Mouse (Mus musculus): ENCODE measurements at regions not wholly inside any gene's neighbourhood (a gene's known extent, or its start where the extent isn't known, plus 50 kb on each side); places are given as distances from the start of the nearest gene placed in this dataset.

DNA sequence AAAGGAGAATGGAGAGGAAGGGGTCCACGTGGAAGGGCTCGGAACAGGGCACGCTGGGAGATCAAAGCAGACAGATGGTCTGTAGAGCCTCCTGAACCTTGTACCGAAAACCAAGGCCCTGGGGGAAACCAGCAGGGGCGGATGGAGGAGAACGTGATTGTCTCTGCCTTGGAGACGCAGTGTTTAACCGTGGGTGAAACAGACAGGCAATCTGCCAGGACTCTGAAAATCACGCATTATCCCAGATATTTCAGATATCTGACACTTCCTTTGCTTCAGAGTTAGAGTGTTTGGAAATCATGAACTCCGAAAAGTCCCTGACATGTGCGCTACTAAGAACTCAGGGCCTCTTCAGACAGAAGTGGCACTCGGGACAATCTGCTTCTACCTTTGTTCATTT lies 126.1 kb downstream of the Cenpf start:
- TF ChIP-seq POLR2A (IDR thresholded peaks at IDR 0.05; ENCODE audit: insufficient read depth, low read depth, low read length), result no peak
- TF ChIP-seq CTCF (IDR thresholded peaks at IDR 0.05), result no peak
- TF ChIP-seq EP300 (IDR thresholded peaks at IDR 0.05; ENCODE audit: insufficient read depth, low read depth, low read length), result no peak
- no peaks in the 10 kb centered on the region for H3K36me3 ChIP-seq (ENCODE audit: control insufficient read depth, insufficient read depth, low read length)
- H3K9ac ChIP-seq (ENCODE audit: low read depth, low read length), result no peak overlapping the region
- H3K4me3 ChIP-seq, result no peak overlapping the region
- no peaks in the 10 kb centered on the region for H3K4me1 ChIP-seq (ENCODE audit: control insufficient read depth, insufficient read depth, low read length)
- H3K27ac ChIP-seq, result no peak overlapping the region
- intact Hi-C loops (cut with DNase I), result no loop called here
- no peak for DNase-seq
- H3K27me3 ChIP-seq (ENCODE audit: control insufficient read depth, insufficient read depth, low read length), result no peaks in the 10 kb centered on the region
- H3K79me2 ChIP-seq (replicated peaks; ENCODE audit: control insufficient read depth, insufficient read depth, low read length), result no peaks in the 10 kb centered on the region
- 83% methylated on average over 12 of the region's 12 CpGs for WGBS

- no peak for DNase-seq
- no peaks in the 10 kb centered on the region for H3K79me2 ChIP-seq (replicated peaks; ENCODE audit: control insufficient read depth, insufficient read depth, low read length)
- no peaks in the 10 kb centered on the region for H3K36me3 ChIP-seq (ENCODE audit: control insufficient read depth, insufficient read depth, low read length)
- no peak overlapping the region for H3K9ac ChIP-seq (ENCODE audit: low read depth, low read length)
- H3K4me1 ChIP-seq (ENCODE audit: control insufficient read depth, insufficient read depth, low read length), result no peaks in the 10 kb centered on the region
- no peaks in the 10 kb centered on the region for H3K27me3 ChIP-seq (ENCODE audit: control insufficient read depth, insufficient read depth, low read length)
- TF ChIP-seq POLR2A (IDR thresholded peaks at IDR 0.05; ENCODE audit: insufficient read depth, low read depth, low read length) (no peak), CTCF (IDR thresholded peaks at IDR 0.05) (no peak), EP300 (IDR thresholded peaks at IDR 0.05; ENCODE audit: insufficient read depth, low read depth, low read length) (no peak)
- intact Hi-C loops (cut with DNase I), result no loop called here
- no peak overlapping the region for H3K4me3 ChIP-seq
- WGBS, result 41% methylated on average over 10 of the region's 10 CpGs
- H3K27ac ChIP-seq, result no peak overlapping the region
Measured at GRCm38 (mm10) chr1:189560576-189560975, 127.3 kb downstream of the Cenpf start.

DNA sequence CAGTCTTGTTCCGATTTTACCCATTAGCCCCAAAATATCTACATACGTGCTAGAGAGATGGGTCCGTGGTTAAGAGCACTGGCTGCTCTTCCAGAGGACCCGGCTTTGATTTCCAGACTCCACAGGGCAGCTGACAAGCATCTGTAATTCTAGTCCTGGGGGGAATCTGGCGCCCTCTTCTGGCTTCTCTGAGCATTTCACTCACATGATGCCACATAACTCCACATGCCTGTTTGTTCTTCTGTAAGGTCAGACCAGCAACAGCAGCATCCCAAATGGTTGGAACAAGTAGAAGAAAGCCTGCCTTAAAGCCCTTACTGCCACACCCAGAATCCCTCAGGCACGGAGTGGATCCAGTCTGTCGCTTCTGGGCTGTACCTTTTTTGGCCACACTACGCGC lies 137.0 kb downstream of the Cenpf start:
- Histone ChIP-seq H3K27ac (no peak overlapping the region), H3K4me1 (ENCODE audit: control insufficient read depth, insufficient read depth, low read length) (peaks cover 2% of the 10 kb centered on the region; the same call in 1 of the 2 replicates), H3K27me3 (ENCODE audit: control insufficient read depth, insufficient read depth, low read length) (no peaks in the 10 kb centered on the region), H3K9ac (ENCODE audit: low read depth, low read length) (no peak overlapping the region), H3K79me2 (replicated peaks; ENCODE audit: control insufficient read depth, insufficient read depth, low read length) (no peaks in the 10 kb centered on the region), H3K4me3 (no peak overlapping the region), H3K36me3 (ENCODE audit: control insufficient read depth, insufficient read depth, low read length) (no peaks in the 10 kb centered on the region)
- TF ChIP-seq EP300 (IDR thresholded peaks at IDR 0.05; ENCODE audit: insufficient read depth, low read depth, low read length), result no peak
- peak; percentile 41 for TF ChIP-seq CTCF (IDR thresholded peaks at IDR 0.05)
- DNase-seq, result no peak
- 87% methylated on average over 9 of the region's 9 CpGs for WGBS
- intact Hi-C loops (cut with DNase I), result no loop called here

DNA sequence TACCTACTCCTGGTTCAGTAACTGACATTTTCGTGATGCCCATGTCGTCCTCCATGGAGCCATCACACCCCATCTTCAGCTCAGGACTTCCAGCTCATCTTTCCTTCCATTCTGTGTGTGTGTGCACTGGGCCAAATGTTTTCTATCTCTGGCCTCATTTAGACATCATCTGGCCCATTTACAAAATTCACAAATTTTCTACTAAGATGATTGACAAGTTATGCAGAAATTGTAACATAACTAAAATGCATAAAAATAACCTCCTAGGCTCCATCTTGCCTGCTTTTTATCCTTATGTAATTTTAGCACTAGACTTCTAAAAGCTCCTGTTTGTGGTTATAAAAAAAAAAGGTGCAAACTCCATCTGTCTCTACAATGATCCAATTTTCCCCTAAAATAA lies 130.8 kb upstream of the Kcnk2 start:
- H3K27me3 ChIP-seq (ENCODE audit: control insufficient read depth, insufficient read depth, low read length), result no peaks in the 10 kb centered on the region
- TF ChIP-seq EP300 (IDR thresholded peaks at IDR 0.05; ENCODE audit: insufficient read depth, low read depth, low read length) (no peak), CTCF (IDR thresholded peaks at IDR 0.05) (no peak), POLR2A (IDR thresholded peaks at IDR 0.05; ENCODE audit: insufficient read depth, low read depth, low read length) (no peak)
- DNase-seq, result no peak
- no peak overlapping the region for H3K27ac ChIP-seq
- H3K4me3 ChIP-seq, result no peak overlapping the region
- H3K79me2 ChIP-seq (replicated peaks; ENCODE audit: control insufficient read depth, insufficient read depth, low read length), result no peaks in the 10 kb centered on the region
- intact Hi-C loops (cut with DNase I), result no loop called here
- H3K4me1 ChIP-seq (ENCODE audit: control insufficient read depth, insufficient read depth, low read length), result no peaks in the 10 kb centered on the region; the same call in 1 of the 2 replicates
- H3K36me3 ChIP-seq (ENCODE audit: control insufficient read depth, insufficient read depth, low read length), result no peaks in the 10 kb centered on the region
- H3K9ac ChIP-seq (ENCODE audit: low read depth, low read length), result no peak overlapping the region
- WGBS, result 76% methylated on average over 2 of the region's 2 CpGs

GRCm38 (mm10) chr1:189526329-189526728 lies 124.3 kb upstream of the Kcnk2 start:
- 82% methylated on average over 5 of the region's 5 CpGs for WGBS
- no peaks in the 10 kb centered on the region for H3K79me2 ChIP-seq (replicated peaks; ENCODE audit: control insufficient read depth, insufficient read depth, low read length)
- no peak overlapping the region for H3K4me3 ChIP-seq
- DNase-seq, result no peak
- H3K27me3 ChIP-seq (ENCODE audit: control insufficient read depth, insufficient read depth, low read length), result no peaks in the 10 kb centered on the region
- H3K9ac ChIP-seq (ENCODE audit: low read depth, low read length), result no peak overlapping the region
- H3K4me1 ChIP-seq (ENCODE audit: control insufficient read depth, insufficient read depth, low read length), result no peaks in the 10 kb centered on the region; the same call in 1 of the 2 replicates
- TF ChIP-seq POLR2A (IDR thresholded peaks at IDR 0.05; ENCODE audit: insufficient read depth, low read depth, low read length) (no peak), CTCF (IDR thresholded peaks at IDR 0.05) (no peak), EP300 (IDR thresholded peaks at IDR 0.05; ENCODE audit: insufficient read depth, low read depth, low read length) (no peak)
- no peak overlapping the region for H3K27ac ChIP-seq
- intact Hi-C loops (cut with DNase I), result no loop called here
- H3K36me3 ChIP-seq (ENCODE audit: control insufficient read depth, insufficient read depth, low read length), result no peaks in the 10 kb centered on the region

GRCm38 (mm10) chr1:189515476-189515875 lies 113.4 kb upstream of the Kcnk2 start:
- H3K9ac ChIP-seq (ENCODE audit: low read depth, low read length), result no peak overlapping the region
- TF ChIP-seq POLR2A (IDR thresholded peaks at IDR 0.05; ENCODE audit: insufficient read depth, low read depth, low read length) (no peak), CTCF (IDR thresholded peaks at IDR 0.05) (no peak), EP300 (IDR thresholded peaks at IDR 0.05; ENCODE audit: insufficient read depth, low read depth, low read length) (no peak)
- intact Hi-C loops (cut with DNase I), result no loop called here
- H3K79me2 ChIP-seq (replicated peaks; ENCODE audit: control insufficient read depth, insufficient read depth, low read length), result no peaks in the 10 kb centered on the region
- H3K36me3 ChIP-seq (ENCODE audit: control insufficient read depth, insufficient read depth, low read length), result no peaks in the 10 kb centered on the region
- WGBS, result 79% methylated on average over 7 of the region's 7 CpGs
- no peak for DNase-seq
- H3K4me1 ChIP-seq (ENCODE audit: control insufficient read depth, insufficient read depth, low read length), result no peaks in the 10 kb centered on the region
- no peaks in the 10 kb centered on the region for H3K27me3 ChIP-seq (ENCODE audit: control insufficient read depth, insufficient read depth, low read length)
- no peak overlapping the region for H3K4me3 ChIP-seq
- H3K27ac ChIP-seq, result no peak overlapping the region
